Mouse (Mus musculus) bone marrow, adult 2 months (tissue): ENCODE results near the gene Gm10778.
"Not testable (repeated sequence)": the region's sequence is repeated elsewhere in the genome, so short reads cannot be mapped to it uniquely, and the experiment has no call there.

Experiments used
- CTCF ChIP-seq: fragments of 200-500 bp; IDR thresholded peaks from 2 replicates; pipeline ENCODE4 v1.5.1; 2011; ENCODE audit warnings: low read length, control low read depth; ENCODE audit not compliant: control insufficient read depth, insufficient read depth
- POLR2A ChIP-seq: fragments of 200-500 bp; IDR thresholded peaks from 2 replicates; pipeline ENCODE4 v1.6.1; 2011; ENCODE audit warnings: low read depth, mild to moderate bottlenecking, control low read depth, low read length, borderline replicate concordance; ENCODE audit not compliant: control insufficient read depth

DNA sequence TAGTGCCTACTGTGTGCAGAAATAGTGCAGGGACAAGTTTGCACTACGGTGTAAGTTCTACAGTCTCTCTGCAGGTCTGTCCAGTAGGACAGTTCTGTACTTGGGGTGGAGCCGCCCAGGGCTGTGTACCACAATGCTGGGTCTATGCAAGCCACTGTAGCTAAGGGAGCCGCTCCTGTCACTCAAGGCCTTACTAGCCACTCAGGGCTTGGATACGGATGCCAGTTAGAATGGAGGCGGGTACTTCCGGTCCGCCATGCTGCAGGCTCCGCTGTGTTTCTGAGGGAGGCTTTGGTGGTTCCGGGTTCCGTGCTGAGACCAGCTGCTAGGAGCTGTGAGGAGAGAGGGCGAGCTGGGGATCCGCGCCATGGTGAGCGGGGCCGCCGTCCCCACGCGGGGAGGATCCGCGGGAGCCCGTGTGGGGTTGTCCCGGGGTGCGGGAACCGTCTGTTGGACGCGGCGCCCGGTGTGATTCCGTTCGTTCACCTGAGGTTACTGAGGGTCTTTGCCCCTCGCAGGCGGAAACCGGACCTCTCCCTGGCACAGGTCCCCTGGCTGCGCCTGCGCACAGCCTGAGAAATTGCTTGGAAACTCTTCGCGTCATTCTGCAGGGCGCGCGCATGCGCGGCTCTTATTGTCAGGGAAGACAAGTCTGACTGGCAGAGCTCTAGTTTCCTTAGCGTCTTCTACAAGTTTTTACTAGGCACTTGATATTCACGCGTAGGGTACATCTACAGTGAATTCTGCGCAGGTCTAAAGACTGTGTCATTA lies 55.9 kb downstream of the Gm10778 start, which contains the start of gene Zfp433:
- TF ChIP-seq CTCF, POLR2A: not testable (repeated sequence)
